ENCODE assay signal across 17 mouse cellular contexts in the genomic region with DNA sequence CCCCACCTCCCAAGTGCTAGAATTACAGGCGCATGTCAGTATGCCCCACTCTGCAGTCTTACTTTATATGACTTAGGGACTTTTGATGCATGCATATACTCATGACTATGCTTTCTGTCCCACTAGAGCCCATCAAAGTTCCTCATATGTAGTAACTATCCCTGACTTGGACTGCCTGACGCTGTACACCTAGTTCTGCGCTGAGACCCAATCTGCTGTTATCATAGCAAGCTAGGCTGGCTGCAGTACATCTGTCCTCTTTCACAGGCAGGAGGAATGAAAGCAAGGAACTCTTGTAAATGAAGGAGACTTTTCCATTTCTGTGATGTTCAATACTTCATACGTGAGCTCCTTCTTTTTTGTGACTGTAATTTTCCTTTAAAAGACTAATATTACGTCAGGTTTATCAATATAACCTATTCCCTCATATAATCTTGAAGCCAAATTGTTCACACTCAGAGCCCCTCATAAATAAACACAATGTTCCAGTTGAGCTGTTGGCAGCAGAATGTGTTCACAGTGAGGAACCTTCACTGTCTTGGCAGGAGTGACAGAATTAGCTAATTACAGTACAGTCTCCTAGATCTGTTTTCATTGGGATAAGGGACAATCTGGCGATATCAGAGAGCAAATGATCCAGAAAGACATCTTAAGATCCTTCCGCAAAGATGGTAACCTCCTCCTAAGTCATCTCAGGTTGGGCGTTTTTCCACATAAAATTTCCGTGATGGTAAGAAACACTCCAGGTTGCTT. TPM values are rescaled to one million over a fixed set of nuclear protein-coding genes. Genes with fewer than 3 reads are reported as not detected.
DNase-seq lines count a peak whose midpoint lies in the region; ATAC-seq and TF ChIP-seq lines count a peak whose summit lies in the region.
"Had no signal": no experiment of that assay in that cellular context is flagged by ENCODE, and none has a peak within 500 bp of the region (broad histone marks: within the 10 kb centered on the region; RNA-seq: fewer than 3 reads in every experiment).

No protein-coding gene starts in this region.

- WGBS in forebrain, postnatal 0 days, result 49% methylated on average over 9 of the region's 9 CpGs
- 71% methylated on average over 9 of the region's 9 CpGs for whole genome bisulfite sequencing in kidney, adult 2 months

- H3K27me3 ChIP-seq in forebrain, postnatal 0 days (ENCODE audit: insufficient read depth, low read length), result no peaks in the 10 kb centered on the region
- H3K27me3 ChIP-seq in kidney, adult 2 months (replicated peaks; ENCODE audit: control insufficient read depth, insufficient read depth, low read length), result no peaks in the 10 kb centered on the region
- H3K27me3 ChIP-seq: embryonic facial prominence, embryonic 12.5 days; heart, embryonic 15.5 days had no signal

- TF ChIP-seq POLR2A in kidney, adult 2 months (IDR thresholded peaks at IDR 0.05; ENCODE audit: low read depth, low read length), result no peak

- intact Hi-C loops in left cerebral cortex, postnatal 4 days (cut with DNase I), result no loop called here

- no peak for TF ChIP-seq CTCF in forebrain, postnatal 0 days (IDR thresholded peaks at IDR 0.05; ENCODE audit: low read depth)
- TF ChIP-seq CTCF in kidney, adult 2 months (conservative IDR thresholded peaks at IDR 0.05; ENCODE audit: insufficient read depth, insufficient read length, low read depth, low read length), result no peak

- no peaks in the 10 kb centered on the region for H3K36me3 ChIP-seq in forebrain, postnatal 0 days (ENCODE audit: insufficient read depth)
- H3K36me3 ChIP-seq in kidney, adult 2 months (ENCODE audit: control insufficient read depth, insufficient read depth, low read length), result no peaks in the 10 kb centered on the region
- H3K36me3 ChIP-seq: embryonic facial prominence, embryonic 12.5 days; heart, embryonic 15.5 days had no signal

- no peaks in the 10 kb centered on the region for H3K9me3 ChIP-seq in forebrain, postnatal 0 days (ENCODE audit: low read length)
- H3K9me3 ChIP-seq: embryonic facial prominence, embryonic 12.5 days; heart, embryonic 15.5 days had no signal

- H3K4me2 ChIP-seq in forebrain, postnatal 0 days (ENCODE audit: low read depth), result no peak overlapping the region
- H3K4me2 ChIP-seq: embryonic facial prominence, embryonic 12.5 days; heart, embryonic 15.5 days; liver, embryonic 11.5 days had no signal

- no peak overlapping the region for H3K9ac ChIP-seq in forebrain, postnatal 0 days
- H3K9ac ChIP-seq: embryonic facial prominence, embryonic 12.5 days; heart, embryonic 15.5 days had no signal

- peak; percentile 14 to 17 for DNase-seq in heart, adult 18-20 months
- no peak for DNase-seq in heart, postnatal 4 days
- DNase-seq in left cerebral cortex, postnatal 4 days, result peak; percentile 60
- no peak for DNase-seq in left cerebral cortex, adult 18-20 months (ENCODE audit: low spot score in 2 of 2)
- peak; percentile 60 to 70 for DNase-seq in cerebellum, adult 18-20 months
- DNase-seq in forebrain, postnatal 0 days, result peak; percentile 49
- DNase-seq in testis, postnatal 10 days (ENCODE audit: low spot score), result no peak
- DNase-seq in kidney, adult 2 months, result no peak
- DNase-seq: adrenal gland, postnatal 25 days; gastrocnemius, postnatal 36 days; kidney, postnatal 4 days; right cerebral cortex, postnatal 25 days; thymus, adult 2 months had no signal

- H3K4me1 ChIP-seq in forebrain, postnatal 0 days (ENCODE audit: insufficient read depth), result no peaks in the 10 kb centered on the region
- H3K4me1 ChIP-seq in kidney, adult 2 months (ENCODE audit: control insufficient read depth, insufficient read depth, low read length), result no peaks in the 10 kb centered on the region
- H3K4me1 ChIP-seq: embryonic facial prominence, embryonic 12.5 days had no signal

- no peak overlapping the region for H3K27ac ChIP-seq in forebrain, postnatal 0 days (ENCODE audit: low read depth, low read length)
- H3K27ac ChIP-seq in kidney, adult 2 months (ENCODE audit: insufficient read depth, low read depth, low read length), result no peak overlapping the region
- H3K27ac ChIP-seq: embryonic facial prominence, embryonic 12.5 days; heart, embryonic 15.5 days had no signal

- peak; percentile 43; the same call in 1 of the 2 replicates for ATAC-seq in forebrain, postnatal 0 days
- ATAC-seq: intestine, embryonic 16.5 days had no signal

- H3K4me3 ChIP-seq in forebrain, postnatal 0 days (ENCODE audit: low read depth, low read length), result no peak overlapping the region
- no peak overlapping the region for H3K4me3 ChIP-seq in kidney, adult 2 months (ENCODE audit: insufficient read depth, low read depth, low read length)
- H3K4me3 ChIP-seq: embryonic facial prominence, embryonic 12.5 days; heart, embryonic 15.5 days had no signal

RNA-seq across cellular contexts. Expression of a gene that starts 39.7 kb away (rescaled TPM):
- total RNA-seq in heart, adult 18-20 months (2021), result 1 to 10 TPM; 4.0 to 6.7 TPM
- total RNA-seq in heart, postnatal 4 days (2021), result 10 to 100 TPM; 18.1 to 18.7 TPM
- 100 to 1,000 TPM; 106 to 111 TPM for total RNA-seq in left cerebral cortex, postnatal 4 days (2021)
- 100 to 1,000 TPM; 134 to 135 TPM for total RNA-seq in left cerebral cortex, adult 18-20 months (2021)
- total RNA-seq in forebrain, postnatal 0 days (2014; rRNA removed), result 72.6 and 85.0 TPM in 2 replicates
- polyA plus RNA-seq in forebrain, postnatal 0 days (2015; fragmentation: Nextera tagmentation; extraction: Ambion mirVana), result 14.3 and 18.9 TPM in 2 replicates
- polyA plus RNA-seq in kidney, adult 2 months (2012; rRNA removed), result 0.62 and 0.70 TPM in 2 replicates

Comparison
In these comparisons a context has a peak if more than half of its experiments do, and no peak if none do; other contexts are left out.
1. DNase-seq: peak in heart, adult 18-20 months (2 of 2), left cerebral cortex, postnatal 4 days (single experiment), cerebellum, adult 18-20 months (2 of 2) and forebrain, postnatal 0 days (single experiment); none in heart, postnatal 4 days (single experiment), left cerebral cortex, adult 18-20 months (0 of 2), testis, postnatal 10 days (single experiment) and kidney, adult 2 months (single experiment).